Mouse (Mus musculus) c-Kit-positive CD71-positive TER-119-positive erythroid progenitor cells, embryonic 14.5 days (primary cell): ENCODE measurements around the gene Cacnb1.
A peak's percentile ranks its signal among the peaks of the same experiment; 100 is the strongest.

Experiments used
- DNase-seq: peaks from one replicate; pipeline ENCODE4 v3.0.0-alpha.2; 2013; ENCODE audit warnings: low spot score

The Cacnb1 gene

GRCm38 (mm10) chr11:98040975-98041374 lies 18.1 kb upstream of the Cacnb1 start:
- DNase-seq, result no peak

- DNase-seq, result no peak
Measured at GRCm38 (mm10) chr11:98037871-98038270, 15.0 kb upstream of the Cacnb1 start.

GRCm38 (mm10) chr11:98035977-98036377 lies 13.1 kb upstream of the Cacnb1 start:
- no peak for DNase-seq

- no peak for DNase-seq
Measured at GRCm38 (mm10) chr11:98034840-98035239, 12.0 kb upstream of the Cacnb1 start.

- no peak for DNase-seq
Measured at GRCm38 (mm10) chr11:98034061-98034460, 11.2 kb upstream of the Cacnb1 start.

GRCm38 (mm10) chr11:98031443-98031770 lies 8.6 kb upstream of the Cacnb1 start:
- DNase-seq, result peak; percentile 74

- no peak for DNase-seq
Measured at GRCm38 (mm10) chr11:98030701-98031442, 8.0 kb upstream of the Cacnb1 start.

GRCm38 (mm10) chr11:98027785-98028184 lies 5.0 kb upstream of the Cacnb1 start:
- no peak for DNase-seq

GRCm38 (mm10) chr11:98027297-98027688 lies 4.5 kb upstream of the Cacnb1 start:
- DNase-seq, result no peak

GRCm38 (mm10) chr11:98026570-98027296 lies 3.9 kb upstream of the Cacnb1 start, which contains the start of gene Rpl19:
TSS of gene Rpl19 (plus strand) at chr11:98026710.
- peak; percentile 94 for DNase-seq

- DNase-seq, result no peak
Measured at GRCm38 (mm10) chr11:98026248-98026569, 3.4 kb upstream of the Cacnb1 start.

- DNase-seq, result no peak
Measured at GRCm38 (mm10) chr11:98024516-98024915, 1.7 kb upstream of the Cacnb1 start.

GRCm38 (mm10) chr11:98022253-98022554 lies 630 bp downstream of the Cacnb1 start:
- no peak for DNase-seq

GRCm38 (mm10) chr11:98021565-98022252 lies 1.1 kb downstream of the Cacnb1 start:
- DNase-seq, result no peak

- DNase-seq, result no peak
Measured at GRCm38 (mm10) chr11:98021118-98021517, 1.7 kb downstream of the Cacnb1 start.

- no peak for DNase-seq
Measured at GRCm38 (mm10) chr11:98020710-98021109, 2.1 kb downstream of the Cacnb1 start.

- DNase-seq, result no peak
Measured at GRCm38 (mm10) chr11:98019883-98020610, 2.8 kb downstream of the Cacnb1 start.

- DNase-seq, result no peak
Measured at GRCm38 (mm10) chr11:98018858-98019641, 3.8 kb downstream of the Cacnb1 start.

- DNase-seq, result no peak
Measured at GRCm38 (mm10) chr11:98018222-98018621, 4.6 kb downstream of the Cacnb1 start.

GRCm38 (mm10) chr11:98016824-98017223 lies 6.0 kb downstream of the Cacnb1 start:
- no peak for DNase-seq

- no peak for DNase-seq
Measured at GRCm38 (mm10) chr11:98016177-98016576, 6.7 kb downstream of the Cacnb1 start.

GRCm38 (mm10) chr11:98012831-98013230 lies 10.0 kb downstream of the Cacnb1 start:
- no peak for DNase-seq
